Mouse (Mus musculus): ENCODE data around the gene Tubb3. TPM values are rescaled to one million over a fixed set of nuclear protein-coding genes. Genes with fewer than 3 reads are reported as not detected.
"Not testable (repeated sequence)": the region's sequence is repeated elsewhere in the genome, so short reads cannot be mapped to it uniquely, and the experiment has no call there.

The Tubb3 gene
- polyA plus RNA-seq, 1 experiment from 2014 or later: 223 TPM

GRCm38 (mm10) chr8:123402730-123403326 is 8.4 kb upstream of the Tubb3 start:
- no peak for DNase-seq (ENCODE audit: low spot score)
- H3K27ac ChIP-seq (replicated peaks): no peak overlapping the region
- H3K9me3 ChIP-seq: no peaks in the 10 kb centered on the region
- H3K36me3 ChIP-seq (replicated peaks): peaks cover 58% of the 10 kb centered on the region
- no peak overlapping the region for H3K4me3 ChIP-seq
- H3K27me3 ChIP-seq (replicated peaks; ENCODE audit: low read depth, poor library complexity, severe bottlenecking): peaks cover 5% of the 10 kb centered on the region
- 88% methylated on average over 9 of the region's 9 CpGs for WGBS
- H3K4me1 ChIP-seq: peaks cover 11% of the 10 kb centered on the region; the same call in 1 of the 2 replicates

GRCm38 (mm10) chr8:123404521-123404920 is 6.7 kb upstream of the Tubb3 start:
- Histone ChIP-seq H3K4me1 (peaks cover 17% of the 10 kb centered on the region), H3K4me3 (no peak overlapping the region), H3K27me3 (replicated peaks; ENCODE audit: low read depth, poor library complexity, severe bottlenecking) (peaks cover 19% of the 10 kb centered on the region), H3K27ac (replicated peaks) (no peak overlapping the region), H3K9me3 (no peaks in the 10 kb centered on the region), H3K36me3 (replicated peaks) (peaks cover 41% of the 10 kb centered on the region)
- no peak for DNase-seq (ENCODE audit: low spot score)
- 32% methylated on average over 8 of the region's 8 CpGs for WGBS

- Histone ChIP-seq H3K27ac (replicated peaks) (no peak within 1 kb of the TSS), H3K36me3 (replicated peaks) (peaks cover 18% of the 10 kb centered on the region), H3K27me3 (replicated peaks; ENCODE audit: low read depth, poor library complexity, severe bottlenecking) (peaks cover 42% of the 10 kb centered on the region), H3K9me3 (no peaks in the 10 kb centered on the region), H3K4me3 (no peak within 1 kb of the TSS), H3K4me1 (peaks cover 39% of the 10 kb centered on the region)
- 8% methylated on average over 4 of the region's 4 CpGs for WGBS
- peak; percentile 77 for DNase-seq (ENCODE audit: low spot score)
Measured at GRCm38 (mm10) chr8:123406786-123407185, 4.4 kb upstream of the Tubb3 start, which contains the start of gene Mc1r. Gene Mc1r (plus strand): TSS chr8:123407107.

GRCm38 (mm10) chr8:123407612-123408011 is 3.6 kb upstream of the Tubb3 start:
- H3K4me3 ChIP-seq: no peak overlapping the region
- peaks cover 50% of the 10 kb centered on the region for H3K27me3 ChIP-seq (replicated peaks; ENCODE audit: low read depth, poor library complexity, severe bottlenecking)
- WGBS: 94% methylated on average over 13 of the region's 13 CpGs
- DNase-seq (ENCODE audit: low spot score): no peak
- peaks cover 48% of the 10 kb centered on the region for H3K4me1 ChIP-seq
- no peak overlapping the region for H3K27ac ChIP-seq (replicated peaks)
- H3K36me3 ChIP-seq (replicated peaks): peaks cover 10% of the 10 kb centered on the region
- no peaks in the 10 kb centered on the region for H3K9me3 ChIP-seq

GRCm38 (mm10) chr8:123408586-123409544 is 2.4 kb upstream of the Tubb3 start:
- H3K4me1 ChIP-seq: peaks cover 59% of the 10 kb centered on the region
- no peaks in the 10 kb centered on the region for H3K36me3 ChIP-seq (replicated peaks)
- H3K27ac ChIP-seq (replicated peaks): no peak overlapping the region
- 72% methylated on average over 9 of the region's 9 CpGs for WGBS
- H3K27me3 ChIP-seq (replicated peaks; ENCODE audit: low read depth, poor library complexity, severe bottlenecking): peaks cover 63% of the 10 kb centered on the region
- peak overlapping the region; percentile 65; the same call in 1 of the 2 replicates for H3K4me3 ChIP-seq
- DNase-seq (ENCODE audit: low spot score): no peak
- H3K9me3 ChIP-seq: no peaks in the 10 kb centered on the region

GRCm38 (mm10) chr8:123410049-123410587 is 1.1 kb upstream of the Tubb3 start:
- Histone ChIP-seq H3K27me3 (replicated peaks; ENCODE audit: low read depth, poor library complexity, severe bottlenecking) (peaks cover 67% of the 10 kb centered on the region), H3K4me3 (peak overlapping the region; percentile 65), H3K4me1 (peaks cover 56% of the 10 kb centered on the region), H3K36me3 (replicated peaks) (no peaks in the 10 kb centered on the region), H3K27ac (replicated peaks) (peak overlapping the region; percentile 85), H3K9me3 (no peaks in the 10 kb centered on the region)
- no peak for DNase-seq (ENCODE audit: low spot score)
- WGBS: 60% methylated on average over 8 of the region's 8 CpGs

GRCm38 (mm10) chr8:123410788-123411187 is 436 bp upstream of the Tubb3 start:
- Histone ChIP-seq H3K4me1 (peaks cover 56% of the 10 kb centered on the region), H3K27me3 (replicated peaks; ENCODE audit: low read depth, poor library complexity, severe bottlenecking) (peaks cover 67% of the 10 kb centered on the region), H3K27ac (replicated peaks) (peak overlapping the region; percentile 85), H3K4me3 (peak overlapping the region; percentile 65), H3K9me3 (no peaks in the 10 kb centered on the region), H3K36me3 (replicated peaks) (no peaks in the 10 kb centered on the region)
- no peak for DNase-seq (ENCODE audit: low spot score)
- 6% methylated on average over 11 of the region's 11 CpGs for WGBS

GRCm38 (mm10) chr8:123411781-123412327 is 630 bp downstream of the Tubb3 start:
- Histone ChIP-seq H3K9me3 (no peaks in the 10 kb centered on the region), H3K4me1 (peaks cover 56% of the 10 kb centered on the region), H3K27ac (replicated peaks) (peak overlapping the region; percentile 85), H3K4me3 (peak overlapping the region; percentile 65), H3K27me3 (replicated peaks; ENCODE audit: low read depth, poor library complexity, severe bottlenecking) (peaks cover 67% of the 10 kb centered on the region), H3K36me3 (replicated peaks) (no peaks in the 10 kb centered on the region)
- no peak for DNase-seq (ENCODE audit: low spot score)
- WGBS: 7% methylated on average over 16 of the region's 16 CpGs

GRCm38 (mm10) chr8:123412560-123413170 is 1.4 kb downstream of the Tubb3 start:
- H3K27ac ChIP-seq (replicated peaks): peak overlapping the region; percentile 85; the same call in 1 of the 2 replicates
- peak overlapping the region; percentile 65 for H3K4me3 ChIP-seq
- no peaks in the 10 kb centered on the region for H3K9me3 ChIP-seq
- peak; percentile 59 for DNase-seq (ENCODE audit: low spot score)
- H3K36me3 ChIP-seq (replicated peaks): no peaks in the 10 kb centered on the region
- peaks cover 54% of the 10 kb centered on the region for H3K4me1 ChIP-seq
- H3K27me3 ChIP-seq (replicated peaks; ENCODE audit: low read depth, poor library complexity, severe bottlenecking): peaks cover 64% of the 10 kb centered on the region
- 1% methylated on average over 12 of the region's 12 CpGs for WGBS

GRCm38 (mm10) chr8:123414255-123414654 is 3.0 kb downstream of the Tubb3 start:
- 14% methylated on average over 9 of the region's 9 CpGs for WGBS
- Histone ChIP-seq H3K36me3 (replicated peaks) (peaks cover 10% of the 10 kb centered on the region), H3K27me3 (replicated peaks; ENCODE audit: low read depth, poor library complexity, severe bottlenecking) (peaks cover 51% of the 10 kb centered on the region), H3K4me3 (peak overlapping the region; percentile 65), H3K9me3 (no peaks in the 10 kb centered on the region), H3K4me1 (peaks cover 52% of the 10 kb centered on the region), H3K27ac (replicated peaks) (no peak overlapping the region)
- peak; percentile 78 for DNase-seq (ENCODE audit: low spot score)

- H3K27ac ChIP-seq (replicated peaks); H3K9me3 ChIP-seq; DNase-seq (ENCODE audit: low spot score): not testable (repeated sequence)
- H3K4me1 ChIP-seq: peaks cover 43% of the 10 kb centered on the region
- peaks cover 16% of the 10 kb centered on the region for H3K36me3 ChIP-seq (replicated peaks)
- H3K27me3 ChIP-seq (replicated peaks; ENCODE audit: low read depth, poor library complexity, severe bottlenecking): peaks cover 42% of the 10 kb centered on the region
- 85% methylated on average over 5 of the region's 5 CpGs for WGBS
- H3K4me3 ChIP-seq: peak overlapping the region; percentile 65; the same call in 1 of the 2 replicates
Measured at GRCm38 (mm10) chr8:123414997-123415696, 3.9 kb downstream of the Tubb3 start.
